Mouse (Mus musculus): ENCODE data around the gene Mgat2.

The Mgat2 gene

DNA sequence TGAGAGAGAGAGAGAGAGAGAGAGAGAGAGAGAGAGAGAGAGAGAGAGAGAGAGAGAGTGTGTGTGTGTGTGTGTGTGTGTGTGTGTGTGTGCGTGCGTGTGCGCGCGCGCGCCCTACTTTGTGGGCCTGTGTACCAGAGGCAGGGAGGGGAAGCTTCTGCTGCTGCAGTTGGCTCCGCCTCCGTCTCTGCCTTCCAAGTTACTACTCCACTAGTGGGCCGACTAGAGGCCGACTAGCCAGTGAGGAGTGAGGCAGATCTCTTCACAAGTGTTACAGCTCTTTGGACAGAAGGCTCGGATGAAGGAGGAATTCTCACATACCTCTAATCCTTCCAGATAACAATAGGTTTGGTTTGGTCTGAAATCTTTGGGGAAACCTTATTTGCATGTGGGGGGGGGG, 4.6 kb upstream of the Mgat2 start:
- no peak for DNase-seq (ENCODE audit: low spot score in 2 of 2)

- DNase-seq (ENCODE audit: low spot score in 2 of 2), result no peak
Observed at GRCm38 (mm10) chr12:69181800-69182199, 2.2 kb upstream of the Mgat2 start.

DNA sequence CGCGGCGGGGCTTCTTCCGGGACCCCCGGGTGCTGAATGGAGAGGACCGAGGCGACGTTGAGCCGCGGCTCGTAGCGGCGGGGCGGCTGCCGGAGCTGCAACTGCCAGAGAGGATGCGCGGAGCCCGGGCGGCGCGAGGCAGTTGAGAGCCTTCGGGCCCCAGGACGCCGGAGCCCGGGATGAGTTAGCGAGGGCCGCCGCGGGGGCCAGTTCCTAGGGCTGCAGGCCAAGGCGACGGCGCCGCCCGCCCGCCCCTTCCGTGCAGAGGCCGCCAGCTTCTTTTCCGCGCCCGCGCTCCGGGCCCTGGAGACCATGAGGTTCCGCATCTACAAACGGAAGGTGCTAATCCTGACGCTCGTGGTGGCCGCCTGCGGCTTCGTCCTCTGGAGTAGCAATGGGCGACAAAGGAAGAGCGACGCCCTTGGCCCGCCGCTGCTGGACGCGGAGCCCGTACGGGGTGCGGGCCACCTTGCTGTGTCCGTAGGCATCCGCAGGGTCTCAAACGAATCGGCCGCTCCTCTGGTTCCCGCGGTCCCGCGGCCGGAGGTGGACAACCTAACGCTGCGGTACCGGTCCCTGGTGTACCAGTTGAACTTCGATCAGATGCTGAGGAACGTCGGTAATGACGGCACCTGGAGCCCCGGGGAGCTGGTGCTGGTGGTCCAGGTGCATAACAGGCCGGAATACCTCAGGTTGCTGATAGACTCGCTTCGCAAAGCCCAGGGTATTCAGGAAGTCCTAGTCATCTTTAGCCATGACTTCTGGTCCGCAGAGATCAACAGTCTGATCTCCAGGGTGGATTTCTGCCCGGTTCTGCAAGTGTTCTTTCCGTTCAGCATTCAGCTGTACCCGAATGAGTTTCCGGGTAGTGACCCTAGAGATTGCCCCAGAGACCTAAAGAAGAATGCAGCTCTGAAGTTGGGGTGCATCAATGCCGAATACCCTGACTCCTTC, 662 bp downstream of the Mgat2 start:
- peak; percentile 55 to 65 for DNase-seq (ENCODE audit: low spot score in 2 of 2)

- DNase-seq (ENCODE audit: low spot score in 2 of 2), result no peak
Observed at GRCm38 (mm10) chr12:69185371-69185770, 1.4 kb downstream of the Mgat2 start.

DNA sequence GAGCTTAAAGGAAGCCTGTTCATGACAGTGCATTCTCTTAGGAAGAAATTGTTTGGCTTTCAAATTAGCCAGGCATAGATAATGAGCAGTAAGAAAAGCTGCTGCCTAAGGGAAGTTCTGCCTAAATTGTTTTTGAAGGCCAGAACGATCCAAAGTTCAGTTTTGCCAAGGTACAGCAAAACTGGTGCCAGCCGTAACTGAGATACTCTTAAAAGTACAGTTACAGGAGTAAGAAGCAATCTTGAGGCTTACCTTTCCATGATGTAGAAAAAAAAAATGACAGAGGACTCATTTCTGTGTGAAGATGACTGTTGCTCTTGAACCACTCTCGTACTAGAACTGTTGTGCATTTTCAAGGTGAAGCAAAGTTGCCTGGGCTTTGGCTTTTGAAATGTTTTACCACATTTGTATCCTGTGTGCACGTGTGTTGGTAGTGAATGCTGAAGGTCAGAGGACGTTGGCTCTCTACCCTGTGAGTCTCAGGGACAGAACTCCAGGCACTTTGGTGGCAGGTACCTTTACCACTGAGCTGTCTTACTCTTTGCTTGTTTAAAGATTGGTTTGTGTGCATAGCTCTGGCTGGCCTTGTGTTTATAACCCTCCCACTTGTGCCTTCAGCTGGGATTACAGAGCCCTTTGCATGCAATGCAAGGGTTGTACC, 3.0 kb downstream of the Mgat2 start:
- DNase-seq (ENCODE audit: low spot score in 2 of 2), result no peak

GRCm38 (mm10) chr12:69190074-69190473, 6.1 kb downstream of the Mgat2 start:
- DNase-seq (ENCODE audit: low spot score in 2 of 2), result peak in 1 of 2 experiments; percentile 22

DNA sequence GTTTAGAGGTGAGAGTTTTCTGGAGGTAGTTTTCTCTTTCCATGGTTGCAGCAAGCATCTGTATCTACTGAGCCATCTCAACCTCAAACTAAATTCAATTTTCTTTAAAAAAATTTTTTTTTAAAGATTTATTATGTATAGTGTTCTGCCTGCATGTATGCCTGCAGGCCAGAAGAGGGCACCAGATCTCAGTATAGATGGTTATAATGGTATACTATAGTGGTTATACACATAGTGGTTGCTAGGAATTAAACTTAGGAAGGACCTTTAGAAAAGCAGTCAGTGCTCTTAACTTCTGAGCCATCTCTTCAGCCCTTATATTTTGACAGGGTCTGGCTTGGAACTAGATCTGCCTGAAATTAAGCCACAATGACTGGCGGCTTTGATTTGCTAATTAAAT, 6.6 kb downstream of the Mgat2 start:
- DNase-seq (ENCODE audit: low spot score in 2 of 2), result no peak

GRCm38 (mm10) chr12:69191396-69191795, 7.4 kb downstream of the Mgat2 start:
- peak in 1 of 2 experiments; percentile 19 for DNase-seq (ENCODE audit: low spot score in 2 of 2)

- DNase-seq (ENCODE audit: low spot score in 2 of 2), result peak in 1 of 2 experiments; percentile 54
Observed at GRCm38 (mm10) chr12:69192637-69193036, 8.7 kb downstream of the Mgat2 start.

DNA sequence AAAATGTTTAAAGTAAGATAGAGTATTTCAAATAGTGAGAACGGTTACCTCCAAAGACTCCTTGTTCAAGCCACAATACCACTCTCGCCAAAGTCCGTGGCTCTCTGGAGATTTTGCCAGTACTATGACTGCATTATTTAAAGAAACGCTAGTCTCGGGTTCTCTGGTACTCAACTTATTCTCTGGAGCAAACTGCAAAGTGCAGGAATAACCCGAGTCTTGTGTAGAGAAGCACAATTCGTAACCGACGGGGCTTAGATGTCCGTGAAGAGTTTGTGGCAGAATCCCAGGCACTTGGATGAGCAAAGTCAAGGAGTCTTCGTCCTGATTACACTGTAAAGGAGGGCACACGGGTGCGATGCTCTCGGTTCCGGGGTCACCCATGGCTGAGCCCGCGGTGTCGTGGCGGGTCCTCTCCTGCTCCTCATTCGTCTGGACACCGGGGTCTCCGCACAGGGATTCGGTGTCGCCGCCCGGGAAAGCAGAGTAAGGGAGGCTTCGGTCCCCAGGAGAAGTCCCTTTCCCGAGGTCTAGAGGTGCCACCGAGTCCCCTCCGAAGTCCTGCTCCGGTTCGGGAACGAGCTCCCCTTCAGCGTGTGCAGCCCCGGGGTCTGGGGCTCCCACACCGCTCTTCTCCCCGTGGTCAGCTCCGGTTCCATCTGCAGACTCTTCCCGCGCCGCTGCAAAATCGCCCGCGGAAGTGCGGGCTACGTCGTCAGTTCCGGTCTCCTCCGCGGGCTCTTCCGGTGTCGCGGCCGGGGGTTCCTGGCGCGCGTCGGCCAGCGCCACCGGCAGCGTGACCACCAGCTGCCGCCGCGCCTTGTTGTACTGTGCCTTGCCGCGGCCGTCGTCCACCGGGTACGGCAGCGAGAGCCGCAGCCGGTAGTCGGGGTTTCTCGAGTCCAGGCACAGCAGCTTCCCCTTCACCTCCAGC, 12.8 kb downstream of the Mgat2 start, which contains the start of gene Gm49383:
Gm49383 (minus strand) TSS at position 661 of the 934 bp plus-strand sequence.
- peak; percentile 64 to 76 for DNase-seq (ENCODE audit: low spot score in 2 of 2)

- DNase-seq (ENCODE audit: low spot score in 2 of 2), result peak in 1 of 2 experiments; percentile 51
Observed at GRCm38 (mm10) chr12:69197378-69198163, 13.6 kb downstream of the Mgat2 start.

DNA sequence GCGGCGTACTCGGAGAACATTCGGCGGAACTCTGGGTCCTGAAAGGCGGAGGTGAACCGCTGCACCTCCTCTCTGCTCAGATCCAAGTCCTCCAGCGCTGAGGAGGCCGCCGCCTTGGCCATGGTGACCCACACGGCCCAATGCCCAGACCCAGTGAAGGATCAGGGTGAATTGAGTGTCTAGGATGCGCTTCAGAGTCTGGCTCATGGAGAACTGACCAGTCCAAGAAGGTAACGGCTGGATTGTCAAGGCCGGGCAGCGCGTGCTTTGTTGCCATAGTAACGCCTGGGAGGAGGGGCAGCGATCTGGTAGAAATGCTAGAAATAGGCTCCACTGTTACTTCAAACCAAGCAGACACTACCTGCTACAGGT, 14.2 kb downstream of the Mgat2 start, which contains the start of gene Dnaaf2:
Dnaaf2 (minus strand) TSS at position 266 of the 372 bp plus-strand sequence.
- peak; percentile 58 to 72 for DNase-seq (ENCODE audit: low spot score in 2 of 2)

DNA sequence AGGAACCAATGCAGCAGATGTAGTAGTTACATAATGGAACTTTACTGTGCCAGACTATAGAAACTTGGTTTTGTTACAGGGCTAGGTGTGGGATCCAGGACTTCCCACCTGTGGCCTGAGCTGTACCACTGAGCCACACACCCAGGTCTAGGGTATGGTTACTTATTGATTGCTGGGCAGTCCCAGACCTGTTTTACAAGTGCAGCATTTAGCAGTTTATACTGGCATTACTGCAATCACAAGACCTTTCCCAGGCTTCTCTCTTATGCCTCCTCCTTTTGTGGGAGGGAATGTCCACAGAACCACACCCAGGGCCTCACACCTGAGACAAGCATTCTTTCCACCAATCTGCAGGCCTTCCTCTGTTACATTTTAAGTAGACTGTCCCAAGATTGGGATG, 15.0 kb downstream of the Mgat2 start:
- DNase-seq (ENCODE audit: low spot score in 2 of 2), result no peak

GRCm38 (mm10) chr12:69204052-69204833, 20.3 kb downstream of the Mgat2 start, which contains the start of gene Gm49384:
TSS of gene Gm49384 (minus strand) at chr12:69204267.
- DNase-seq (ENCODE audit: low spot score in 2 of 2), result no peak

DNA sequence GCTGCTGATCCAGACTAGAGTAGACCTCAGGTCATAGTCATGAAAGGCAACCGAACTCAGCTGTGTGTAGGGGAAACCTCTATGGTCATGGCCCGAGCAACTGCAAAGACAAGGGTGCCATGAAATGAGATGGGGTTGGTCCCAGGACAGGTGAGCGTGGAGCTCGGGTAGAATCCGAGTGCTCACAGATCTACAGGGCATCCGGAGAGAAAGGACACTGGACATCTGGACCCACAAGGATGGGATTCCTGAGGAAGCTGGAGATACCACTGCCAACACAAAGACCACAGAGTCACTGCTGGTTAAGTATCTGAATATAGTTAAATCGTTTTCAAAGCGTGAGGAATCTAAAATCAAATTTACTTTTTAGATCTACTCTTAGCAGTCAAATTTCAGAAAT, 23.4 kb downstream of the Mgat2 start:
- DNase-seq (ENCODE audit: low spot score in 2 of 2), result no peak

GRCm38 (mm10) chr12:69207926-69208325, 24.0 kb downstream of the Mgat2 start:
- no peak for DNase-seq (ENCODE audit: low spot score in 2 of 2)

- DNase-seq (ENCODE audit: low spot score in 2 of 2), result no peak
Observed at GRCm38 (mm10) chr12:69208520-69208919, 24.6 kb downstream of the Mgat2 start.

DNA sequence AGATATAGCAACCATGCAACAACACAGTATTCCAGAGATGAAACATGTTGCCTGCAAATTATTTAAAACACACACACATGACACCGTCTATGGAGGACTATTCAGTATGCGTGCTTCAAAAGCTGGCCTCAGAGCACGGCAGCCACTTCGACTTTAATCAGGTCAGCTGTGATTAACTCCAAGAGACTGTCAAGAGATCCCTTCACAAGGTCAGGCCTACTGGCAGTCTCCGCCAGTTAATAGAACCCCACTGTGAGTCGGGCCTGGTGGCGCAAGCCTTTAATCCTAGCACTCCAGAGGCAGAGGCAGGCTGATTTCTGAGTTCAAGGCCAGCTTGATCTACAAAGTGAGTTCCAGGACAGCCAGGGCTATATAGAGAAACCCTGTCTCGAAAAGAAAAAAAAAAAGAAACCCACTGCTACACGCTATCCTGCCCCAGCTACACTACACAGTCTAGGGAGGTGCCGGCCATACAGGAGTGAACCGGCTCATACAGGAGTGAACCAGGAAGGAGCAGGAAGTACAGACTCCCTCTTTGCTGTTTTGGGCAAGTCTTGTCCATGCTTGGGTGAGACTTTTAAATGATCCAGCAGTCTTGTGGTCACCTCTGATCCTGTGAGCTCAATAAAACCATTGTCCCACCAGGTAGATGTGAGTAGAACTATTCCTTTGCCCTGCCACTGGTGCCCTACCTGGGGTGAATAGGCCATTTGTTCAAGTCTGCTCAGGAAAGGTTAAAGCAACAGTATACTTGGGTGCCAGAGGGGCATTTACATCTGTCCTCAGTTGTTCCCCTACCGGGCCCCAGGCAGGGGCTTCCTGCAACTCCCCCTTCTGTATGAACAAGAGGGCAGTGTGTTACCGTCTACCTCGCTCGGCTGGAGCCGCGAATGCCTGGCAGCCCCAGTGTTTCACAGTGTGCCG, 26.4 kb downstream of the Mgat2 start:
- DNase-seq (ENCODE audit: low spot score in 2 of 2), result peak in 1 of 2 experiments; percentile 19

DNA sequence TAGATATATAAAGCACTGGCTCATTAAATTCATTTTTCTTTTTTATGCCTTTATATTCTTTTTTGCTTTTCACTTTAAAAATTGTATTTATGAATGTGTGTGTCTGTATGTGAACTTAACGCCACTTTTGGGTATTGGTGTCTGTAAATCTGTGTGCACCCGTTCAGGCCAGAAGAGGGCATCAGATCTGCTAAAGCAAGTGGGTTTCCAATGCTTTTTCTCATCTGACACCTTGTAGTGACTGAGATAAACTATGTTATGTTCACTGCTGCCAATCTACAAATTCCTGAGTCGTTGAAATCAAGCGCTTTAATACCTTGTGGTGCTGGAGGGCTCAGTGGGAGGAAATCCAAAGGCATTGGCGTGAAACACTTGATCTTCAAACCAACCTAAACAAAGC, 27.1 kb downstream of the Mgat2 start:
- peak in 1 of 2 experiments; percentile 35 for DNase-seq (ENCODE audit: low spot score in 2 of 2)
